Mouse (Mus musculus) left cerebral cortex, adult 2 months (tissue): ENCODE results near the gene Zfp444. TPM values are rescaled to one million over a fixed set of nuclear protein-coding genes. Genes with fewer than 3 reads are reported as not detected.
"Not testable (repeated sequence)": the region's sequence is repeated elsewhere in the genome, so short reads cannot be mapped to it uniquely, and the experiment has no call there.

Experiments used
- DNase-seq, 2 experiments: peaks; one replicate each; pipeline ENCODE4 v3.0.0; 2021 to 2022; ENCODE audit warnings: low spot score in 2 of 2, mixed read lengths in 1 of 2; ENCODE audit errors: extremely low spot score in 1 of 2
- H3K27ac ChIP-seq: fragments of 200-600 bp; 2 replicates; pipeline ENCODE4 v1.8.1; 2022
- H3K4me3 ChIP-seq: fragments of 200-600 bp; 2 replicates; pipeline ENCODE4 v1.8.1; 2022
- CTCF ChIP-seq: fragments of 200-600 bp; IDR thresholded peaks from 2 replicates; pipeline ENCODE4 v1.8.1; 2022; ENCODE audit warnings: antibody characterized with exemption, mild to moderate bottlenecking, moderate library complexity
- intact Hi-C: fragments of 180-260 bp; cut with DNase I; formaldehyde crosslinking; loops from one replicate; pipeline ENCODE4 v1.15.1; 2025
- total RNA-seq, 2 experiments: library from RNA; stranded (reverse); gene quantifications; 2 replicates each; pipeline ENCODE4 v1.2.3; 2021

The Zfp444 gene
- total RNA-seq, 2 experiments from 2014 or later: 62.0 to 66.7 TPM

DNA sequence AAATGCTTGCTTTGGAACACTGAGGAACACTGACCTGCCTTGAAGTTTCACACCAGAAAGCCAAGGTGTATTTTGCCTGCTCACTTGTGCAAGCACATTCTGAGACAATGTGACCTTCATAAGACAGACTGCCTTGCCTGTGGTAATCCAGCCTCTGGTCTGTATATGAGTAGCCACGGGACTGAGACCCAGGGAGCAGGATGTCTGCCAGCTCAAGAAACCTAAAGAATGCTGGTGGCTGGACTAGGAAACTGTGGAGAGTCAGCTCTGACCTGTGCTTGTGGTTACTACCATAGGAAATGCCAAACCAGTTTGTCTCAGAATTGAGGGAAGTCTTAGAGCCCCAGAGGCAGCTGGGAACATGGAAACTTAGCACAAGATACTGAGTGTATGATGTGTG lies 13.4 kb downstream of the Zfp444 start:
- no peak overlapping the region for H3K4me3 ChIP-seq
- no peak for DNase-seq
- no peak overlapping the region for H3K27ac ChIP-seq
- intact Hi-C loops: no loop called here
- no peak for TF ChIP-seq CTCF

GRCm38 (mm10) chr7:6186176-6186575 lies 14.2 kb downstream of the Zfp444 start:
- H3K27ac ChIP-seq: no peak overlapping the region
- DNase-seq: no peak
- H3K4me3 ChIP-seq: no peak overlapping the region
- intact Hi-C loops: no loop called here
- no peak for TF ChIP-seq CTCF

- Histone ChIP-seq H3K27ac (no peak overlapping the region), H3K4me3 (no peak overlapping the region)
- no peak for TF ChIP-seq CTCF
- DNase-seq: no peak
- intact Hi-C loops: no loop called here
These were observed 14.7 kb downstream of the Zfp444 start for GRCm38 (mm10) chr7:6186756-6187155.

- H3K27ac ChIP-seq: no peak overlapping the region
- intact Hi-C loops: no loop called here
- H3K4me3 ChIP-seq: no peak overlapping the region
- no peak; the same call in 1 of the 2 replicates for TF ChIP-seq CTCF
- no peak for DNase-seq
These were observed 17.5 kb downstream of the Zfp444 start for GRCm38 (mm10) chr7:6189542-6189941.

DNA sequence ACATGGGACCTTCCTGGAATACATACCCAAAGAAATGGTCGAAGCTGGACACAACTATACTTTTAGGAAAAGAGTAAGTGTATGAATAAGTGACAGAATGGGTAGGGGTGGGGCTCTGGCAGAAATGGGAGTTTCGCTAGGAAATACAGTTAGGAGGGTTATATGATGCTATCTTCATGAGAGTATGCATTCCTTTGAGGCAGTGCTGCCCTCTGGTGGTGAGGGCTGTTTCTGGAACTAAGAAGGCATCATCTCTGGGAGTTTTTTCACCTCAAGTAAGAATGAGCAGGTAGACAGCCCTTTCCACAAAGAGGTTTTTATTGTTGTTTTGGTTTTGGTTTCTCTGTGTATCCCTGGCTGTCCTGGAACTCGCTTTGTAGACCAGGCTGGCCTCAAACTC lies 19.4 kb downstream of the Zfp444 start:
- peak; percentile 64 to 84 for DNase-seq
- intact Hi-C loops: loop anchor here (1.0 to 2.0 kb wide), 2 partner anchors 19 to 64 kb away; partner anchors contain the start of gene Zfp444
- H3K27ac ChIP-seq: no peak overlapping the region
- H3K4me3 ChIP-seq: no peak overlapping the region
- TF ChIP-seq CTCF: peak; percentile 83

DNA sequence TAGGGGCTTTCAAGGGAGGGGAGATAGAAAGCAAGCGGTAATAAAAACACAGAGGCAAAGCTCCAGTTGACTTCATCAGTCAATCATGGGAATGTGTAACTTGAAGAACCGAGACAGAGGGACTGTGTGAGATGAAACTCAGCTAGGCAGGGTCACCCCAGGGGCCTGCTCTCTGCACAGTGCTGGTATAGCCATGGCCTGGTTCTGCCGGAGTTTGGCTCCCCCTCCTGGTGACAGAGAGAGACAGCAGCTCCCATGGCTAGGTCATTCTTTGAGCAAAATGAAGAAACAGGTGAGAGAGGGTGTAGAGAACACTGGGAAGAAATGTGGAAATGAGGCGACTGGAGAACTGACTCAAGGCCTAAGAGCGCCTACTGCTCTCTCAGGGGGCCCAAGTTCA lies 22.1 kb downstream of the Zfp444 start:
- Histone ChIP-seq H3K4me3 (no peak overlapping the region), H3K27ac (no peak overlapping the region)
- intact Hi-C loops: no loop called here
- DNase-seq: peak; percentile 55 to 58
- TF ChIP-seq CTCF: peak; percentile 84

DNA sequence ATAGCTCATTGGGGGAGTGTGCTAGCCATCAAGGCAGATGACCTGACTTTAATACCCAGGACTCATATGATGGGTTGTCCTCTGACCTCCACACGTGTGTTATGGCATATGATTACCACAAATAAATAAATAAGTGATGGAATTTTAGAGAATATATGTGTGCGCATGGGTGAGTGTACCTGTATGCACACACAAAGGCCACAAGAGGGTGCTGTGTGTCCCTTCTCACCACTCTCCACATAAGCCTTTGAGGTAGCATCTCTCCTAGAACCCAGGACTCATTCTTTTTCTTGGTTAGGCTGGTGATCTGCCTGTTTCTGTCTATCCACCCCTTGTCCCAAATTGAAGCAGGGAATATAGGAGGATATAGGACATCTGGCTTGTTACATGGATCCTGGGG lies 23.8 kb downstream of the Zfp444 start:
- Histone ChIP-seq H3K4me3 (no peak overlapping the region), H3K27ac (no peak overlapping the region)
- intact Hi-C loops: no loop called here
- no peak for DNase-seq
- peak; percentile 25; the same call in 1 of the 2 replicates for TF ChIP-seq CTCF

DNA sequence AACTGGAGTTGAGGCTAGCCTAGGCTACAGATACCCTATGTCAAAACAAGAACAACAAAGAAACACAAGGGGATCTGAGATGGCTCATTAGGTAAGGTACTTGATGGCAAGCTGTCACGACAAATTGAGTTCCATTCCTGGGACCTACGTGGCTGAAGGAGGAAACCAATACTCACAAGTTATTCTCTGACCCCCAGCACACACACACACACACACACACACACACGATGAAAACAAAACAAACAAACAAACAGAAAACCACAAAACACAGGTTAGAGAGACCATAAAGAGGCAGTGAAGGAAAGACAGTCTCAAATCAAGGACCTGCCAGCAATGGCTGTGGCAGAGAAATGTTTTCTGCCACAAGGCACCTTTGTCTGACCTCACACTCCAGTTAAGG lies 24.8 kb downstream of the Zfp444 start, which contains the start of gene Galp:
Gene Galp, plus strand, starts transcription at position 301 of the 400 bp plus-strand sequence.
- no peak for DNase-seq
- intact Hi-C loops: no loop called here
- Histone ChIP-seq H3K4me3 (no peak within 1 kb of the TSS), H3K27ac (no peak within 1 kb of the TSS)
- TF ChIP-seq CTCF: no peak

- no peak for DNase-seq
- no peak overlapping the region for H3K4me3 ChIP-seq
- intact Hi-C loops: no loop called here
- no peak for TF ChIP-seq CTCF
- no peak overlapping the region for H3K27ac ChIP-seq
These were observed 32.2 kb downstream of the Zfp444 start for GRCm38 (mm10) chr7:6204200-6204599.

DNA sequence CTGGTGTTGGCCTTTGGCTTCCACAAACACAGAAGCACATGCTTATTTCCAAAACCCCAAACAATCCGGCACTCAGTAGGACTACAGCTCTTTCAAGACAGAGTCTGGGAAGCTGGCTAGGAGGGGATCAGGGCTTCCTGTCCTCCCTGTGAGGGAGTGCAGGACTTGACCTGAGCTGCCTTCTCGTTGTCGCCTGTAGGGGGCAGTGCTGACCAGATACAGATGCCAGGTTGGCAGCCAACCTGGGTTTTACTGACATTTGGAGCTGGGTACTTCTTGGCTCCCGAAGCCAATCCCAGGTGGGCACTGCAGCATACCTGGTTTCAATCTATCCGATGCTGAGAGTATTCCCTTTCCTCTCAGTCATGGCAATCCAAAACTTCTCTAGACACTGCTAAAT lies 41.1 kb downstream of the Zfp444 start:
- H3K27ac ChIP-seq: no peak overlapping the region
- peak; percentile 59 for TF ChIP-seq CTCF
- intact Hi-C loops: no loop called here
- peak in 1 of 2 experiments; percentile 18 for DNase-seq
- H3K4me3 ChIP-seq: no peak overlapping the region

DNA sequence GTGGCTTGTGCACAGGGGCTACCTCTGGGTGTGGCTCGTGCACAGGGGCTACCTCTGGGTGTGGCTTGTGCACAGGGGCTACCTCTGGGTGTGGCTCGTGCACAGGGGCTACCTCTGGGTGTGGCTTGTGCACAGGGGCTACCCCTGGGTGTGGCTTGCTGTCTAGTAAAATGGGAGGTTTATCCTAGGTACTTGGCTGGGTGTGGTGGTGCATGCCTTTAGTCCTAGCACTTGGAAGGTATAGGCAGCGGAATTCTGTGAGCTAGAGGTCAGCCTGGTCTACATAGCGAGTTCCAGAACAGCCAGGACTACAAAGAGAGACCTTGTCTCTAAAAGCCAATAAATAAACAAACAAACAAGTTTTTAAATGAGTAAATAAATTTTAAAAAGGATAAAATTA lies 42.7 kb downstream of the Zfp444 start:
- DNase-seq, intact Hi-C loops, H3K27ac ChIP-seq, H3K4me3 ChIP-seq: not testable (repeated sequence)

GRCm38 (mm10) chr7:6220147-6220546 lies 48.1 kb downstream of the Zfp444 start:
- intact Hi-C loops: no loop called here
- DNase-seq: no peak
- Histone ChIP-seq H3K27ac (no peak overlapping the region), H3K4me3 (no peak overlapping the region)
- no peak for TF ChIP-seq CTCF

GRCm38 (mm10) chr7:6221978-6222377 lies 50.0 kb downstream of the Zfp444 start, which contains the start of gene Zscan5b:
TSS of gene Zscan5b (plus strand) at chr7:6222278.
- intact Hi-C loops: no loop called here
- no peak for TF ChIP-seq CTCF
- no peak within 1 kb of the TSS for H3K27ac ChIP-seq
- no peak within 1 kb of the TSS for H3K4me3 ChIP-seq
- DNase-seq: no peak

DNA sequence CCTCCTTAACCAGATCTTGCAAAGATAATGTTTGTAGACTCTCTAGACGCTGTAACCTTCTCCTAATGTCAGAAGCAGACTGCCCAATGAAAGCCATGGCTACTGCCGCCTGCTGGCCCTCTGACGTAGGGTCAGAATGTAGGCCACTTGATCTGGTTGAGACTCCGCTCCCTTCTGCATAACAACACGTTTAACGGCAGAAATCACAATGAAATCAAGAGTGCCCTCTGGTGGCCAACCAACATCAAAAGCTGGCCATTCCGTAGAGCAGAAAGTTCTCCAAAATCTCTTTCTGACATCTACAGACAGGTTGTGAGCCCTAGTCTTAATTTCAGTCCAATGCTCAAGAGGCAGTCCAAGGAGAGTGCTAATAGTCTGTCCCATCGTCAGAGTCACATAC lies 56.5 kb downstream of the Zfp444 start:
- intact Hi-C loops, H3K4me3 ChIP-seq, DNase-seq, H3K27ac ChIP-seq: not testable (repeated sequence)
- peak; percentile 35 for TF ChIP-seq CTCF
